Comparison of ENCODE assay signal across 8 mouse cellular contexts in genomic region chr12:8059576-8059975, GRCm38 (mm10).
DNase-seq lines count a peak whose midpoint lies in the region; ATAC-seq and TF ChIP-seq lines count a peak whose summit lies in the region.

No protein-coding gene starts in this region.

- no peaks in the 10 kb centered on the region for H3K27me3 ChIP-seq in testis, adult 2 months (ENCODE audit: control insufficient read depth, insufficient read depth, low read length)
- no peaks in the 10 kb centered on the region for H3K27me3 ChIP-seq in embryonic facial prominence, embryonic 11.5 days (ENCODE audit: control insufficient read depth, insufficient read depth, low read length)
- no peaks in the 10 kb centered on the region for H3K27me3 ChIP-seq in kidney, postnatal 0 days (ENCODE audit: insufficient read depth, low read length)
- H3K27me3 ChIP-seq in liver, embryonic 11.5 days (replicated peaks; ENCODE audit: control insufficient read depth, insufficient read depth, low read length) = no peaks in the 10 kb centered on the region

- no peak overlapping the region for H3K27ac ChIP-seq in testis, adult 2 months (ENCODE audit: control insufficient read depth, insufficient read depth, low read depth, low read length)
- H3K27ac ChIP-seq in embryonic facial prominence, embryonic 11.5 days (replicated peaks; ENCODE audit: low read depth, low read length) = no peak overlapping the region
- no peak overlapping the region for H3K27ac ChIP-seq in kidney, postnatal 0 days
- no peak overlapping the region for H3K27ac ChIP-seq in liver, embryonic 11.5 days (ENCODE audit: low read depth, low read length)

- no peak overlapping the region for H3K9ac ChIP-seq in embryonic facial prominence, embryonic 11.5 days (replicated peaks; ENCODE audit: low read length)
- no peak overlapping the region for H3K9ac ChIP-seq in kidney, postnatal 0 days (ENCODE audit: low read depth, low read length)
- H3K9ac ChIP-seq in liver, embryonic 11.5 days (ENCODE audit: low read depth, low read length) = no peak overlapping the region

- DNase-seq in testis, postnatal 14 days (ENCODE audit: low spot score) = no peak
- peak; percentile 15 to 37 for DNase-seq in adrenal gland, postnatal 4 days (ENCODE audit: low spot score in 2 of 2)
- peak; percentile 82 for DNase-seq in embryonic facial prominence, embryonic 11.5 days (ENCODE audit: low spot score)
- DNase-seq in kidney, postnatal 0 days (ENCODE audit: low spot score) = peak; percentile 78
- peak; percentile 37 for DNase-seq in liver, embryonic 11.5 days (ENCODE audit: low spot score)
- peak; percentile 62 for DNase-seq in right cerebral cortex, adult 18-20 months
- DNase-seq in yolk sac, embryonic 10.5 days (ENCODE audit: low spot score) = peak; percentile 18

- H3K9me3 ChIP-seq in embryonic facial prominence, embryonic 11.5 days (replicated peaks; ENCODE audit: control insufficient read depth, low read length) = no peaks in the 10 kb centered on the region
- H3K9me3 ChIP-seq in kidney, postnatal 0 days (replicated peaks; ENCODE audit: low read length) = no peaks in the 10 kb centered on the region
- no peaks in the 10 kb centered on the region for H3K9me3 ChIP-seq in liver, embryonic 11.5 days (ENCODE audit: control insufficient read depth, low read length)

- TF ChIP-seq CTCF in testis, adult 2 months (IDR thresholded peaks at IDR 0.05; ENCODE audit: control insufficient read depth, insufficient read depth, insufficient replicate concordance, low read depth, low read length) = peak; percentile 86; the same call in 1 of the 2 replicates
- peak; percentile 97 for TF ChIP-seq CTCF in kidney, postnatal 0 days (IDR thresholded peaks at IDR 0.05; ENCODE audit: low read depth)

- no peaks in the 10 kb centered on the region for H3K4me1 ChIP-seq in testis, adult 2 months (ENCODE audit: control insufficient read depth, insufficient read depth, low read length)
- no peaks in the 10 kb centered on the region; the same call in 1 of the 2 replicates for H3K4me1 ChIP-seq in embryonic facial prominence, embryonic 11.5 days (ENCODE audit: control insufficient read depth, insufficient read depth, low read length)
- H3K4me1 ChIP-seq in kidney, postnatal 0 days (replicated peaks; ENCODE audit: insufficient read depth, low read length) = no peaks in the 10 kb centered on the region
- H3K4me1 ChIP-seq in liver, embryonic 11.5 days (replicated peaks; ENCODE audit: control insufficient read depth, insufficient read depth, low read length) = no peaks in the 10 kb centered on the region

- H3K4me3 ChIP-seq in testis, adult 2 months (ENCODE audit: control insufficient read depth, low read depth, low read length) = no peak overlapping the region
- H3K4me3 ChIP-seq in embryonic facial prominence, embryonic 11.5 days (ENCODE audit: low read depth, low read length) = no peak overlapping the region
- H3K4me3 ChIP-seq in kidney, postnatal 0 days (replicated peaks; ENCODE audit: low read depth, low read length) = no peak overlapping the region
- no peak overlapping the region for H3K4me3 ChIP-seq in liver, embryonic 11.5 days (ENCODE audit: low read depth, low read length)

- no peak for TF ChIP-seq POLR2A in testis, adult 2 months (IDR thresholded peaks at IDR 0.05; ENCODE audit: control insufficient read depth, low read depth, low read length)

- ATAC-seq in embryonic facial prominence, embryonic 11.5 days (replicated peaks; ENCODE audit: insufficient number of reproducible peaks, low FRiP score, low TSS enrichment, low read depth) = no peak
- ATAC-seq in kidney, postnatal 0 days (replicated peaks; ENCODE audit: low FRiP score, low read depth) = no peak
- no peak for ATAC-seq in liver, embryonic 11.5 days (replicated peaks; ENCODE audit: low FRiP score)

- no peaks in the 10 kb centered on the region for H3K36me3 ChIP-seq in testis, adult 2 months (ENCODE audit: control insufficient read depth, insufficient read depth, low read length)
- H3K36me3 ChIP-seq in embryonic facial prominence, embryonic 11.5 days (replicated peaks; ENCODE audit: control insufficient read depth, insufficient read depth, low read depth, low read length) = no peaks in the 10 kb centered on the region
- H3K36me3 ChIP-seq in kidney, postnatal 0 days (ENCODE audit: insufficient read depth, low read length) = no peaks in the 10 kb centered on the region
- H3K36me3 ChIP-seq in liver, embryonic 11.5 days (ENCODE audit: control insufficient read depth, insufficient read depth, low read length) = no peaks in the 10 kb centered on the region

- 8% methylated on average over 3 of the region's 3 CpGs for WGBS in embryonic facial prominence, embryonic 11.5 days
- WGBS in kidney, postnatal 0 days = 16% methylated on average over 3 of the region's 3 CpGs
- WGBS in liver, embryonic 11.5 days = 8% methylated on average over 3 of the region's 3 CpGs

- no peak overlapping the region for H3K4me2 ChIP-seq in embryonic facial prominence, embryonic 11.5 days (ENCODE audit: low read depth, low read length)
- H3K4me2 ChIP-seq in kidney, postnatal 0 days (ENCODE audit: low read length) = no peak overlapping the region
- H3K4me2 ChIP-seq in liver, embryonic 11.5 days = no peak overlapping the region
